Mouse (Mus musculus): Measurements from ENCODE around the gene 0610030E20Rik. TPM values are rescaled to one million over a fixed set of nuclear protein-coding genes. Genes with fewer than 3 reads are reported as not detected.

Gene 0610030E20Rik
- polyA plus RNA-seq, 1 experiment from 2014 or later: 25.9 TPM

DNA sequence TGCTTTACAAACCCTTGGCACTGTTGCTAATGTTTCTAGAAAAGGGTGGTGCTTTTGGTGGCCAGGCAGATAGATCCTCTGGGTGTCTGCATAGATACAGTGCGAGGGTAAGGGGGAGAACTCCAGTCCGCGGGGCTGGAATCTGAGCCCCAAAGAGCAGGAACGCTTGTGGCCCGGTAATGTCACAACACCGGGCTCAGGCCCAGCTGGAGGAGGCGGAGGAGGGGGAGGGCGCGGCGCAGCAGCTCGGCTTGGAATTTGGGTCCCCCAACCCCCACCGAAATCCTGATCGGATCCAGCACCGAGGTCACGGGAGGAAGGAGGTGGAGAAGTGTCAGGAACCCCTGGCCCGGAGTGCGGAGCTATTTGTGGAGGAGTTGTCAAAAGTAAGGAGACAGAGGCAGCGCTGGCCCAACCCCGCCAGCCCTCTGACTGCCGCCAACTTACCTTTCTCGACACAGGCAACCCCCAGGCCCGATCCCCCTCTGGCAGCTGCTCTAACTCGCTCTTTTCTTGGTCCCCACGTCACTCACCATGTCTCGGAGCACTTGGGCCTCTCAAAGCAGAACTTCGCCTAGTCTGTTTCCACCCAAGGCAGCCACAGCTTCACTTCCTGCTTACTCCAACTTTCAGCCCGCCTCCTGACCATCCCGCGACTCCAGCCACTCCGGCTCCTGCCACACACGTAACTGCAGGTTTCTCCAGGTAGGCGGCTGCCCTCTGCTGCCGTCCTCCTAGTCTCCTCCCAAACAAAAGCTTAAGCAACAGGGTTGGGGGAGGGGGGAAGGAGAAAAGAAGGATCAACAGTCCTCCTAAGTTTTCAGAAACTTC, 43.0 kb downstream of the 0610030E20Rik start, which contains the start of gene Vamp8:
TSS of gene Vamp8 (minus strand) at position 763 of the 831 bp plus-strand sequence.
- Histone ChIP-seq H3K4me3 (replicated peaks; ENCODE audit: low read length) (peak within 1 kb of the TSS; percentile 71), H3K9ac (ENCODE audit: low read length) (peak within 1 kb of the TSS; percentile 93), H3K4me1 (ENCODE audit: control insufficient read depth, insufficient read depth, low read length) (peaks cover 35% of the 10 kb centered on the region), H3K4me2 (ENCODE audit: low read depth, low read length) (peak within 1 kb of the TSS; percentile 85), H3K27ac (ENCODE audit: low read length) (peak within 1 kb of the TSS; percentile 99), H3K9me3 (replicated peaks; ENCODE audit: control insufficient read depth, low read length) (no peaks in the 10 kb centered on the region), H3K27me3 (ENCODE audit: control insufficient read depth, insufficient read depth, low read length) (no peaks in the 10 kb centered on the region), H3K36me3 (ENCODE audit: control insufficient read depth, insufficient read depth, low read length) (peaks cover 6% of the 10 kb centered on the region; the same call in 1 of the 2 replicates)
- ATAC-seq (ENCODE audit: insufficient read depth, low FRiP score): peak; percentile 90
- 1% methylated on average over 33 of the region's 33 CpGs for WGBS

DNA sequence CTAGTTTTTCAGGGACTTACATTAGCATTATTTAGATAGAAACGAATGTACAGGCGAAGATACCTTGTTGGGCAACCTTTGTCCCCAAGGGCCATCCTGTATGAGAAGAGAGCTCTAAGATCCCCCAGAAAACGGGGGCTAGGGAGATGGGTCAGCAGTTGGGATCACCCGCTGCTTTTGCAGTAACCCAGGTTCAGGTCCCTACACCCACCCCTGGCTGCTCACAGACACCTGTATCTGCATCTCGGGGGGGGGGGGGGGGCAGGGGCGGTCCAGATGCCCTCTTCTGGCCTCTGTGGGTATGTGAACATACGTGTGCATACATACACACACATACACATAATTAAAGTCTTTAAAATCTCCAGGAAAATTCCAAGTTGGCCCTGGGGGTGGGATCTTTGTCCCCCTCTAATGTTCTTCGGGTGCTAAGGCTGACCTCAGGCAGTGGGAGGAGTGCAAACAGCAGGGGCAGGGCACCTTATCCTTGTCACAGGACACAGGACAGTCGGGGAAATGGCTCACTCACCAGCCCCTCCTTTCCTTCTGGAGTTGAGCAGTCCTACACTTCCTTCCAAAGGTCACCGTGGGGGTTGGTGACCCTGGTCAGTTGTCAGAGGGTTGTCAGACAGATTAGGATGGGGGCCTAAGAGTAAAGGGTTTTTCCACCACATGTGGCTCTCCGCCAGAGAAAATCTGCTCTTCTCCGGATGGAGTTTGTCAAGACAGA, 43.8 kb downstream of the 0610030E20Rik start:
- Histone ChIP-seq H3K27me3 (ENCODE audit: control insufficient read depth, insufficient read depth, low read length) (no peaks in the 10 kb centered on the region), H3K9ac (ENCODE audit: low read length) (peak overlapping the region; percentile 93), H3K4me2 (ENCODE audit: low read depth, low read length) (peak overlapping the region; percentile 85), H3K27ac (ENCODE audit: low read length) (peak overlapping the region; percentile 99), H3K9me3 (replicated peaks; ENCODE audit: control insufficient read depth, low read length) (no peaks in the 10 kb centered on the region), H3K4me1 (ENCODE audit: control insufficient read depth, insufficient read depth, low read length) (peaks cover 35% of the 10 kb centered on the region), H3K36me3 (ENCODE audit: control insufficient read depth, insufficient read depth, low read length) (no peaks in the 10 kb centered on the region), H3K4me3 (replicated peaks; ENCODE audit: low read length) (peak overlapping the region; percentile 71)
- WGBS: 13% methylated on average over 12 of the region's 12 CpGs
- ATAC-seq (ENCODE audit: insufficient read depth, low FRiP score): peak; percentile 61

DNA sequence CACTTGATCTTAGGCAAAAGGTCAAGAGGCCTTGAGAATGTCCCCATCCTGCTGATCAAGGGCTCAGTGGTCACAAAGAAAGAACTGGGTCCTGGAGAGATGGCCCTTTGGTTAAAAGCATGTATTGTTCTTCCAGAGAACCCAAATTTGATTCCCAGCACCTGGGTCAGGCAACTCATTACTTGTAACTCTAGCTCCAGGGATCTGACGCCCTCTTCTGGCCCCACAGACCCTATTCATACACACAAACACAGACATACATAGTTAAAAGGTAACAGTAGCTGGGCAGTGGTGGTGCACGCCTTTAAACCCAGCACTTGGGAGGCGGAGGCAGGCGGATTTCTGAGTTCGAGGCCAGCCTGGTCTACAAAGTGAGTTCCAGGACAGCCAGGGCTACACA, 45.2 kb downstream of the 0610030E20Rik start:
- no peak overlapping the region for H3K4me2 ChIP-seq (ENCODE audit: low read depth, low read length)
- peaks cover 35% of the 10 kb centered on the region for H3K4me1 ChIP-seq (ENCODE audit: control insufficient read depth, insufficient read depth, low read length)
- H3K9me3 ChIP-seq (replicated peaks; ENCODE audit: control insufficient read depth, low read length): no peaks in the 10 kb centered on the region
- no peak overlapping the region for H3K9ac ChIP-seq (ENCODE audit: low read length)
- H3K27ac ChIP-seq (ENCODE audit: low read length): no peak overlapping the region
- H3K27me3 ChIP-seq (ENCODE audit: control insufficient read depth, insufficient read depth, low read length): no peaks in the 10 kb centered on the region
- ATAC-seq (ENCODE audit: insufficient read depth, low FRiP score): no peak
- no peak overlapping the region for H3K4me3 ChIP-seq (replicated peaks; ENCODE audit: low read length)
- no peaks in the 10 kb centered on the region for H3K36me3 ChIP-seq (ENCODE audit: control insufficient read depth, insufficient read depth, low read length)
- WGBS: 95% methylated on average over 5 of the region's 5 CpGs

DNA sequence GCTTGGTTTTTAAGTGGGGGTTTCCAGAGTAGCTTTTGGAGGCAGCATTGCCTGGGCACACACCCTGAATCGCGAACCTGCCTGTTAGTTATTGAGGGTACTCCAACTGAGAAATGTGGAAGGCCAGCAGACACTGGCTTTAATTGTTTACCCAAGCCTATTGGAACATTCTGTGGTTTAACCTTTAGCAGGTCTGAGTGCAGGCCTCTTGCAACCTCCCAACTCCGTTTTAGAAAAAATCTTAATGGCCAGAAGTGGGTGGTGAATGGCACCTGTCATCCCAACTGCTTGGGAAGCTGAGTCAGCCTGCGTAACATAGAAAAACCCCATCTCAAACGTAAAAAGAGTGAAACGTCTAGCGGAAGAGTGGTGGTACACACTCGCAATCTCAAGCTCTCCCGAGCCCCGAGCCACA, 49.7 kb downstream of the 0610030E20Rik start:
- H3K4me1 ChIP-seq (ENCODE audit: control insufficient read depth, insufficient read depth, low read length): no peaks in the 10 kb centered on the region
- H3K4me2 ChIP-seq (ENCODE audit: low read depth, low read length): no peak overlapping the region
- H3K9ac ChIP-seq (ENCODE audit: low read length): no peak overlapping the region
- no peak overlapping the region for H3K4me3 ChIP-seq (replicated peaks; ENCODE audit: low read length)
- H3K9me3 ChIP-seq (replicated peaks; ENCODE audit: control insufficient read depth, low read length): no peaks in the 10 kb centered on the region
- 73% methylated on average over 10 of the region's 10 CpGs for WGBS
- H3K27ac ChIP-seq (ENCODE audit: low read length): no peak overlapping the region
- H3K36me3 ChIP-seq (ENCODE audit: control insufficient read depth, insufficient read depth, low read length): no peaks in the 10 kb centered on the region
- no peaks in the 10 kb centered on the region for H3K27me3 ChIP-seq (ENCODE audit: control insufficient read depth, insufficient read depth, low read length)
- no peak for ATAC-seq (ENCODE audit: insufficient read depth, low FRiP score)

DNA sequence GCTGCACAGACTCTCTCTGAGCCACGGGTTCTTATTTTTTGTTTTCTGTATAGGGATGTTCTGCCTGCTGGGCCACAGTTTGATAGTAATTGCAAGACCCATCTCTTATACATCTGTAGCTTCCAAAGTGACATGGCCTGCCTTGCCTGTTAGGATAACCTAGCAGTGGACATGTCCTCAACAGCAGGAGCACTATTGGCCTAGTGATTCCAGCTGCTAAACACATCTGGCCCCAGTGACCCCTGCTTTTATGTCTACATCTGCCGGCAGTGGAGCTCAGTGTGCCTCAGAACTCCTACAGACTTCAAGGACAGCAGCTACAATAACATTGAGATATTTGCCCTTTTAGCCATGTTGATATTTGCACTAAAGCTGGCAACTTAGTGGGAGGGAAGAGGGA, 52.9 kb downstream of the 0610030E20Rik start:
- Histone ChIP-seq H3K9ac (ENCODE audit: low read length) (no peak overlapping the region), H3K4me3 (replicated peaks; ENCODE audit: low read length) (no peak overlapping the region), H3K9me3 (replicated peaks; ENCODE audit: control insufficient read depth, low read length) (no peaks in the 10 kb centered on the region), H3K4me1 (ENCODE audit: control insufficient read depth, insufficient read depth, low read length) (no peaks in the 10 kb centered on the region), H3K27ac (ENCODE audit: low read length) (no peak overlapping the region), H3K4me2 (ENCODE audit: low read depth, low read length) (no peak overlapping the region), H3K36me3 (ENCODE audit: control insufficient read depth, insufficient read depth, low read length) (no peaks in the 10 kb centered on the region), H3K27me3 (ENCODE audit: control insufficient read depth, insufficient read depth, low read length) (no peaks in the 10 kb centered on the region)
- ATAC-seq (ENCODE audit: insufficient read depth, low FRiP score): no peak
- WGBS: 54% methylated on average over 2 of the region's 2 CpGs

DNA sequence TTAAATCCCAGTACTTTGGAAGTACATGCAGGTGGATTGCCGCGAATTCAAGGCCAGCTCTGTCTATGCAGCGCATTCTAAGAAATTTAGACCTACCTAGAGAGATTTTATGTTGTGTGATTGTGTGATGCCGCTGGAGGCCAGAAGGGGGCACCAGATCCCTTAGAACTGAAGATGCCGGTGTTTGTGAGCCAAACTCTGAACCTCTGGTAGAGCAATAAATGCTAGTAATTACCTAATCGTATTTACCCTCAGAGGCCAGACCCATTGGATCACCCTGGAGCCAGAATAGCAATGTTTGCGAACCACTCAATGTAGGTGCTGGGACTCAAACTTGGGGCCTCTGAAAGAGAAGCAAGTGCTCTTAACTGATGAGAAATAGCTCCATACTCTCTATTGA, 54.8 kb downstream of the 0610030E20Rik start:
- no peak for ATAC-seq (ENCODE audit: insufficient read depth, low FRiP score)
- no peaks in the 10 kb centered on the region for H3K36me3 ChIP-seq (ENCODE audit: control insufficient read depth, insufficient read depth, low read length)
- no peaks in the 10 kb centered on the region for H3K9me3 ChIP-seq (replicated peaks; ENCODE audit: control insufficient read depth, low read length)
- no peak overlapping the region for H3K27ac ChIP-seq (ENCODE audit: low read length)
- H3K4me3 ChIP-seq (replicated peaks; ENCODE audit: low read length): no peak overlapping the region
- H3K4me2 ChIP-seq (ENCODE audit: low read depth, low read length): no peak overlapping the region
- no peak overlapping the region for H3K9ac ChIP-seq (ENCODE audit: low read length)
- WGBS: 22% methylated on average over 7 of the region's 7 CpGs
- no peaks in the 10 kb centered on the region for H3K4me1 ChIP-seq (ENCODE audit: control insufficient read depth, insufficient read depth, low read length)
- H3K27me3 ChIP-seq (ENCODE audit: control insufficient read depth, insufficient read depth, low read length): no peaks in the 10 kb centered on the region

Other genes starting within 250 kb of the 0610030E20Rik start
- 26.1 and 32.2 TPM in 2 replicates for gene St3gal5, start 249.7 kb upstream of the 0610030E20Rik start, polyA plus RNA-seq (2015; fragmentation: Nextera tagmentation; extraction: Ambion mirVana)
- gene Atoh8, start 111.7 kb upstream of the 0610030E20Rik start, polyA plus RNA-seq (2015; fragmentation: Nextera tagmentation; extraction: Ambion mirVana): 8.6 and 9.2 TPM in 2 replicates
- not detected in 2 replicates for gene Sftpb, start 42.7 kb upstream of the 0610030E20Rik start, polyA plus RNA-seq (2015; fragmentation: Nextera tagmentation; extraction: Ambion mirVana)
- 29.7 and 31.4 TPM in 2 replicates for gene Usp39, start 2.1 kb upstream of the 0610030E20Rik start, polyA plus RNA-seq (2015; fragmentation: Nextera tagmentation; extraction: Ambion mirVana)
- gene Tmem150a, start 8.1 kb downstream of the 0610030E20Rik start, polyA plus RNA-seq (2015; fragmentation: Nextera tagmentation; extraction: Ambion mirVana): 16.6 and 18.5 TPM in 2 replicates
- 139 and 143 TPM in 2 replicates for gene Rnf181, start 19.6 kb downstream of the 0610030E20Rik start, polyA plus RNA-seq (2015; fragmentation: Nextera tagmentation; extraction: Ambion mirVana)
- 25.2 and 30.4 TPM in 2 replicates for gene Vamp5, start 33.2 kb downstream of the 0610030E20Rik start, polyA plus RNA-seq (2015; fragmentation: Nextera tagmentation; extraction: Ambion mirVana)
- 244 and 269 TPM in 2 replicates for gene Vamp8, start 43.4 kb downstream of the 0610030E20Rik start, polyA plus RNA-seq (2015; fragmentation: Nextera tagmentation; extraction: Ambion mirVana)
- gene Ggcx, start 67.0 kb downstream of the 0610030E20Rik start, polyA plus RNA-seq (2015; fragmentation: Nextera tagmentation; extraction: Ambion mirVana): 34.7 and 35.3 TPM in 2 replicates
- gene Mat2a, start 92.2 kb downstream of the 0610030E20Rik start, polyA plus RNA-seq (2015; fragmentation: Nextera tagmentation; extraction: Ambion mirVana): 298 and 309 TPM in 2 replicates
- gene Sh2d6, start 174.4 kb downstream of the 0610030E20Rik start, polyA plus RNA-seq (2015; fragmentation: Nextera tagmentation; extraction: Ambion mirVana): 0.21 and 0.24 TPM in 2 replicates
- gene Capg, start 197.1 kb downstream of the 0610030E20Rik start, polyA plus RNA-seq (2015; fragmentation: Nextera tagmentation; extraction: Ambion mirVana): 142 and 180 TPM in 2 replicates